Mouse (Mus musculus) urinary bladder, adult 18-20 months (tissue): ENCODE results near the gene Gm42906.

Experiments
- DNase-seq, 2 experiments: peaks; one replicate each; pipeline ENCODE4 v3.0.0; 2022; ENCODE audit warnings: low spot score in 2 of 2, mixed read lengths in 2 of 2

Gm42906 gene

GRCm38 (mm10) chr5:151299576-151299975 lies 128.4 kb downstream of the Gm42906 start:
- no peak for DNase-seq

GRCm38 (mm10) chr5:151298371-151298770 lies 129.6 kb downstream of the Gm42906 start:
- no peak for DNase-seq

- DNase-seq: no peak
These were observed 131.7 kb downstream of the Gm42906 start for GRCm38 (mm10) chr5:151296244-151296643.

- no peak for DNase-seq
These were observed 134.4 kb downstream of the Gm42906 start for GRCm38 (mm10) chr5:151293591-151293990.

GRCm38 (mm10) chr5:151292310-151292709 lies 135.7 kb downstream of the Gm42906 start:
- DNase-seq: no peak

GRCm38 (mm10) chr5:151286331-151286730 lies 141.6 kb downstream of the Gm42906 start:
- no peak for DNase-seq

- no peak for DNase-seq
These were observed 148.4 kb downstream of the Gm42906 start for GRCm38 (mm10) chr5:151279531-151279930.

GRCm38 (mm10) chr5:151277927-151278326 lies 150.0 kb downstream of the Gm42906 start:
- no peak for DNase-seq

- no peak for DNase-seq
These were observed 152.0 kb downstream of the Gm42906 start for GRCm38 (mm10) chr5:151275986-151276385.

- no peak for DNase-seq
These were observed 153.7 kb downstream of the Gm42906 start for GRCm38 (mm10) chr5:151274265-151274664.

GRCm38 (mm10) chr5:151270815-151271214 lies 157.1 kb downstream of the Gm42906 start:
- DNase-seq: peak in 1 of 2 experiments; percentile 10

- DNase-seq: no peak
These were observed 160.9 kb downstream of the Gm42906 start for GRCm38 (mm10) chr5:151266896-151267634.

- DNase-seq: no peak
These were observed 166.4 kb downstream of the Gm42906 start for GRCm38 (mm10) chr5:151261558-151261957.

- DNase-seq: no peak
These were observed 175.8 kb downstream of the Gm42906 start for GRCm38 (mm10) chr5:151252213-151252612.

- DNase-seq: no peak
These were observed 176.3 kb downstream of the Gm42906 start for GRCm38 (mm10) chr5:151251656-151252055.

- no peak for DNase-seq
These were observed 179.0 kb downstream of the Gm42906 start for GRCm38 (mm10) chr5:151248671-151249620.

GRCm38 (mm10) chr5:151248084-151248483 lies 179.9 kb downstream of the Gm42906 start:
- DNase-seq: no peak

GRCm38 (mm10) chr5:151247115-151247875 lies 180.7 kb downstream of the Gm42906 start:
- no peak for DNase-seq

- DNase-seq: no peak
These were observed 181.7 kb downstream of the Gm42906 start for GRCm38 (mm10) chr5:151246287-151246686.

- DNase-seq: no peak
These were observed 182.4 kb downstream of the Gm42906 start for GRCm38 (mm10) chr5:151245571-151245970.

GRCm38 (mm10) chr5:151238730-151239129 lies 189.2 kb downstream of the Gm42906 start:
- DNase-seq: no peak

- no peak for DNase-seq
These were observed 191.6 kb downstream of the Gm42906 start for GRCm38 (mm10) chr5:151236411-151236810.
